Mouse (Mus musculus) C2C12 (cell line): Measurements from ENCODE around the gene Dnmt3l. TPM values are rescaled to one million over a fixed set of nuclear protein-coding genes. Genes with fewer than 3 reads are reported as not detected.
"Not testable (repeated sequence)": the region's sequence is repeated elsewhere in the genome, so short reads cannot be mapped to it uniquely, and the experiment has no call there.

Source experiments
- H3K27me3 ChIP-seq: one replicate; pipeline ENCODE4 v1.6.1; 2011; ENCODE audit not compliant: control insufficient read depth, insufficient read depth, insufficient read length
- H3K36me3 ChIP-seq: one replicate; pipeline ENCODE4 v1.6.1; 2011; ENCODE audit not compliant: control insufficient read depth, insufficient read depth
- H3K4me3 ChIP-seq: one replicate; pipeline ENCODE4 v1.5.1; 2011; ENCODE audit warnings: mild to moderate bottlenecking, control low read depth; ENCODE audit not compliant: poor library complexity, insufficient read depth, severe bottlenecking
- H3K79me2 ChIP-seq: one replicate; pipeline ENCODE4 v1.6.1; 2011; ENCODE audit not compliant: control insufficient read depth, insufficient read depth
- H3K79me3 ChIP-seq: one replicate; pipeline ENCODE4 v1.6.1; 2011; ENCODE audit warnings: low read depth, control low read depth
- H3ac ChIP-seq: one replicate; pipeline ENCODE3; 2011; ENCODE audit warnings: low read depth; ENCODE audit not compliant: control insufficient read depth, insufficient read length
- CEBPB ChIP-seq: IDR thresholded peaks from one replicate; pipeline ENCODE4 v1.6.1; 2011; ENCODE audit warnings: low read depth, mild to moderate bottlenecking, control low read depth, moderate library complexity
- CTCF ChIP-seq: IDR thresholded peaks from one replicate; pipeline ENCODE4 v1.5.1; 2011; ENCODE audit not compliant: control insufficient read depth, insufficient read depth, insufficient read length
- FOSL1 ChIP-seq: IDR thresholded peaks from one replicate; pipeline ENCODE4 v1.8.0; 2011; ENCODE audit warnings: mild to moderate bottlenecking, low read length; ENCODE audit not compliant: poor library complexity, insufficient read depth, severe bottlenecking
- MAX ChIP-seq: IDR thresholded peaks from one replicate; pipeline ENCODE4 v1.6.1; 2011; ENCODE audit warnings: mild to moderate bottlenecking, control low read depth
- MYOD1 ChIP-seq: IDR thresholded peaks from one replicate; pipeline ENCODE4 v1.6.1; 2011; ENCODE audit warnings: low read depth; ENCODE audit not compliant: control insufficient read depth, insufficient read length
- MYOG ChIP-seq: IDR thresholded peaks from one replicate; pipeline ENCODE4 v1.6.1; 2011; ENCODE audit not compliant: control insufficient read depth, insufficient read length; ENCODE audit errors: extremely low read depth
- USF1 ChIP-seq: IDR thresholded peaks from one replicate; pipeline ENCODE4 v1.6.1; 2011; ENCODE audit warnings: low read depth, mild to moderate bottlenecking, control low read depth, moderate library complexity
- polyA plus RNA-seq: library from polyadenylated mRNA; unstranded; fragments of >200 nt; fragmentation: generic; extraction: Trizol; gene quantifications from one replicate; pipeline ENCODE4 v1.2.1, GENCODE M21; 2012; ENCODE audit warnings: missing spikeins

Dnmt3l gene
- polyA plus RNA-seq, 1 experiment = not detected

DNA sequence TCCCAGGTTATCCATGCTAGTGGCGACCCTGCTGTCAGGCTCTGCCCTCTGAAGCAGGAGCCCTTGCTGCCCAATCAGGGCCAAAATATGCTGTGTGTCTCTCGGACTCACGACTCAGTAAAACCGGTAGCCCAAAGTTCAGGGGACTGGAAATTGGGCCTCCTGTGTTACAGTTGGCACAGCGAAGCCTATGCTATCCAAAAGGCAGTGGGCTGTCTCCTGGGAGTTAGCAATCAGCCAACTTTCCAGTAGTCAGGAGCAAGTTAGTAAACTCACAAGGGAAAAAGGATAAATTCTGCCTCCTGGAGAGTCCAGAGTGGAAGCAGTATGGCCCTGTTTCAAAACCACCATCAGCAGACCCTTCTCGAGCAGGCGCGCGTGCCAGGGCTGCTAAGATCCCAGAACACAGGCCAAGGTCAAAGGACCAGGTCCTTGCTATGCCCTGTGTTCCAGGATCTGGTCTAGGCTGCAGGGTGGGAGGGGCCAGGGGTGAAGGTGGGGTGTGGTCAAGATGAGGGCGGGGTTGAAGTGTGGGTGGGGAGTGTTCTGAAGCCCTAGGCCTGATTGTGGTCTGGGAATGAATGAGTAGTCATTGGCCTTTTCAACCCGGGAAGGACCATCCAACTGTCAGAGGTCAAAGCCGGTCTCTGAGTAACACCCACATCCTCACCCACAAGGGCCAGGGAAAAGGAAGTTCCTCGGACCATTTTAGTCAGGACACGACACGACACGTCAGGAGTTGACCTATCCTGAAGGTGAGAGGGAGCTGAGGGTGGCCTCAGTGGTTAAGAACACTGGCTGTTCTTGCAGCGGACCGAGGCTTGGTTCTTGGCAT is 28.9 kb upstream of the Dnmt3l start:
- Histone ChIP-seq H3K27me3 (peaks cover 13% of the 10 kb centered on the region), H3ac (no peak overlapping the region), H3K4me3 (no peak overlapping the region), H3K79me3 (peaks cover 4% of the 10 kb centered on the region), H3K79me2 (peaks cover 13% of the 10 kb centered on the region), H3K36me3 (no peaks in the 10 kb centered on the region)
- TF ChIP-seq USF1 (no peak), CEBPB (no peak), MAX (no peak), MYOD1 (no peak), FOSL1 (no peak), MYOG (no peak), CTCF (no peak)

DNA sequence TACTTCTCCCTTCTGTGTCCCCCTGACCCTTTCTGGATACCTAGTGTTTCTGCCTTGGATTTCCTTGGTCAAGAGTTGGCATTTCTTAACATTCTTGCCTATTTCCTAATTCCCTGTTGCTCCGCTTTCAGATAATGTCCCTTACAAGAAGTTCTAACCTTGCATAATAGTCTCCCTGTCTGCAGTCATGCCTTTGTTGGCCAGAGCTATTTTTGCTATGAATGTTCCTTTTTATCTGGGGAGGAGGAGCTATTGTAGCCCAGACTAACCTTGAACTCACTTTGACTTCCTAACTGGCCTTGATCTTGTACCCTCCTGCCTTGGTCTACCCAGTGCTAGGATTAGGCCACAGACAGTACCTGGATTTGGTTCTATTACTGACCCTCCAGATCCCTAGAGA is 26.3 kb upstream of the Dnmt3l start:
- H3K79me2 ChIP-seq = no peaks in the 10 kb centered on the region
- H3ac ChIP-seq = no peak overlapping the region
- H3K4me3 ChIP-seq = no peak overlapping the region
- peaks cover 13% of the 10 kb centered on the region for H3K27me3 ChIP-seq
- TF ChIP-seq MYOD1 (no peak), CEBPB (no peak), CTCF (no peak), MYOG (no peak), MAX (no peak), FOSL1 (no peak), USF1 (no peak)
- H3K36me3 ChIP-seq = no peaks in the 10 kb centered on the region
- no peaks in the 10 kb centered on the region for H3K79me3 ChIP-seq

DNA sequence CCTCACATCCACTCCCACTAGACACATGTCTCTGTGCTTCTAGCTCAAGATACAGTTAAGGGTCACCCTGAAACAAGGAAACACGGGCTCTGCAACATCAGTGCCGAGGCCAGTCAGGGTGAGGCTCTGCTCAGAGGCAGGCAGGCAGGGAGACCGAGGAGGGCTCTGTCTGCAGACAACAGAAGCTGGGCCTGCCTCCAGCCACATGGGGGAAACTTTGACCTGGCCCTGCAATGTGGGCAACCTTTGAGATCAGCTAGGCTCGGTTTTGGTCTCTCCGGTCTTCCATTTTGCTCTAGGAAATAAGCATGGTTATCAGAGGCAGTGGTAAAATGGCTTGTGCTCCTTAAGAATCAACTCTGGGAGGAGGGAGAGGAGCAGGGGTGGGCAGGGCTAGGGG is 25.4 kb upstream of the Dnmt3l start:
- TF ChIP-seq MYOD1 = no peak
- TF ChIP-seq CEBPB = no peak
- TF ChIP-seq MAX = no peak
- TF ChIP-seq FOSL1 = no peak
- Histone ChIP-seq H3K79me3 (no peaks in the 10 kb centered on the region), H3K4me3 (no peak overlapping the region), H3ac (no peak overlapping the region), H3K79me2 (no peaks in the 10 kb centered on the region), H3K36me3 (no peaks in the 10 kb centered on the region), H3K27me3 (peaks cover 13% of the 10 kb centered on the region)

DNA sequence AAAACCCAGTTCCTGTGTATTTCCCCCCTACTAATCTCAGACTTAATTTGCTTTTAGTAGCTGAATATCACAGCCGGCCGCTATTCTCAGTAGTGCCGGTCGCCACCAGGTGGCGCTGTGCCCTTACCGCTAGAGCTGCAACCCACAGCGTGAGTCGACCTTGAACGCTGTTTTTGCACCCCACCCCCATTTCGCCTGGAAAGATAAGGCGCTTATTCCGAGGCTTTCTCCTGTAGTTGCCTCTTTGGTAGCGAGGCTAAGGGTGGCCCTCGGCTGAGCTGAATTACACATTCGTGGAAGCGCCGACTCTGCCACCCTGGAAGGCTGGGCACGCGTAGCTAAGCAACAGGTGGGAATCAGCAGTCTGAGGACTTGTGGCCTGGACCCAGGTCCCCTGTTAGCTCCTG is 22.9 kb upstream of the Dnmt3l start:
- no peaks in the 10 kb centered on the region for H3K79me2 ChIP-seq
- H3K4me3 ChIP-seq = no peak overlapping the region
- H3K27me3 ChIP-seq = peaks cover 13% of the 10 kb centered on the region
- H3K79me3 ChIP-seq = no peaks in the 10 kb centered on the region
- TF ChIP-seq MYOD1 (no peak), MYOG (no peak), CTCF (peak; percentile 90), MAX (no peak)
- H3K36me3 ChIP-seq = no peaks in the 10 kb centered on the region
- no peak overlapping the region for H3ac ChIP-seq

DNA sequence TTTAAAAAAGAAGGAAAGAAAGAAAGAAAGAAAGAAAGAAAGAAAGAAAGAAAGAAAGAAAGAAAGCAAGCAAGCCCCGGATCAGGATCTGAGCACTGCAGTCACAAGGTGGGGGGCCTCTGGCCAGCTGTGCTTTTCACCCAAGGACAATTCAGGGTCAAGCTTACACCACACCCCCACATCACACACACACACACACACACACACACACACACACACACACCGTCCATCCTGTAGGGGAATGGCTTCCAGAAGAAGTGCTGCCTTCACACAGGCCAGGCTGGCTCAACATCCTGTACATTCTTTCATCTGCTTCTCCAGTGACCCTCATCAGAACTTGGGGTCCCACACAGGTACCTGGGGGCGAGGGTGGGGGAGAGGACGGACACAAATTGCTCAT is 22.5 kb upstream of the Dnmt3l start:
- H3K27me3 ChIP-seq = peaks cover 13% of the 10 kb centered on the region
- H3K4me3 ChIP-seq = no peak overlapping the region
- no peaks in the 10 kb centered on the region for H3K79me2 ChIP-seq
- H3ac ChIP-seq = no peak overlapping the region
- H3K36me3 ChIP-seq = no peaks in the 10 kb centered on the region
- TF ChIP-seq USF1 = no peak
- TF ChIP-seq MYOD1 = no peak
- TF ChIP-seq FOSL1 = no peak
- no peak for TF ChIP-seq MYOG
- no peak for TF ChIP-seq CEBPB
- TF ChIP-seq CTCF = no peak
- no peak for TF ChIP-seq MAX
- H3K79me3 ChIP-seq = no peaks in the 10 kb centered on the region

DNA sequence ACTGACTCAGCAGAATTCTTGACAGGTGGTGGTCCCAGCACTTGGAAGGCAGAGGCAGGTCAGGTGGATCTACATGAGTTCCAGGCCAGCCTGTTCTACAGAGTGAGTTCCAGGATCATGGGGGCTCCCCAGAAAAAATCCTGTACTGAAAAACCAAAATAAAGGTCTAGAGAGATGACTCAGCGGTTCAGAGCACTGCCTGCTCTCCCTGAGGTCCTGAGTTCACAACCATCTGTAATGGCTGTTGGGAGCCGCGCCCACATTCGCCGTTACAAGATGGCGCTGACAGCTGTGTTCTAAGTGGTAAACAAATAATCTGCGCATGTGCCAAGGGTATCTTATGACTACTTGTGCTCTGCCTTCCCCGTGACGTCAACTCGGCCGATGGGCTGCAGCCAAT is 21.8 kb upstream of the Dnmt3l start:
- H3K79me3 ChIP-seq, H3ac ChIP-seq, H3K4me3 ChIP-seq, H3K79me2 ChIP-seq, H3K36me3 ChIP-seq: not testable (repeated sequence)
- H3K27me3 ChIP-seq = peaks cover 13% of the 10 kb centered on the region

DNA sequence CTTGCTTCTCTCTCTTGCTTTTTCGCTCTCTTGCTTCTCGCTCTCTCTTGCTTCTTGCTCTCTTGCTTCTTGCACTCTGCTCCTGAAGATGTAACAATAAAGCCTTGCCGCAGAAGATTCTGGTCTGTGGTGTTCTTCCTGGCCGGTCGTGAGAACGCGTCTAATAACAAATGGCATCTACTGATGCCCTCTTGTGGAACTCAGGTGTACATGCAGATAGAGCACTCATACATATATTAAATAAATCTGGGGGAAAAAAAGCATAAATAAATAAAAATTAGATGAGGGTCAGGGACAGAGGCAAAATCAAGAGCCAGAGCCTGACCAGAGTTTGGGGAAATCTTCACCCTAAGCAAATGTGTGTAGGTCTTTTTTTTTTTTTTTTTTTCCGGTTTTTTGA is 16.3 kb upstream of the Dnmt3l start:
- not testable (repeated sequence) for H3K4me3 ChIP-seq, H3K79me3 ChIP-seq, H3K36me3 ChIP-seq, H3K27me3 ChIP-seq, H3K79me2 ChIP-seq, H3ac ChIP-seq
